ENCODE assay signal across 10 mouse cellular contexts in the genomic region with DNA sequence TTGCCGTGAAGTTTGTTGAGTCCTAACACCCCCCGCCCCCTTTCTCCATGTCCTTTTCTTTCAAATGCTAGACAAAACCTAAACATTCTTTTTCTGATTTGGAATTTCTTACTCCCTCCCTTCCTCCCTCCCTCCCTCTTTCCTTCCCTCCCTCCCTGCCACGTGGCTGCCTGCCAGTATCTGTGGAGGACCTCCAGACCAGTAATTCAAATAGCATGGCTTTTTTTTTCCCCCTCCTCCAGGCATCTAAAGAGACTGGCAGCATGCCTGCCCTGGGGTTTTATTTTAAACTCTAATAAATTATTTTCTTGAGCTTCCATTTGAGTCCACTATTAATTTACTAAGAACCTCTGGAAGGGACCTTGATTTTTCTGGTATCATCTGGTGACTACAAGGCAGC. TPM values are rescaled to one million over a fixed set of nuclear protein-coding genes. Genes with fewer than 3 reads are reported as not detected.
A peak's percentile ranks its signal among the peaks of the same experiment; 100 is the strongest.
DNase-seq lines count a peak whose midpoint lies in the region; ATAC-seq and TF ChIP-seq lines count a peak whose summit lies in the region.
"Had no signal": no experiment of that assay in that cellular context is flagged by ENCODE, and none has a peak within 500 bp of the region (broad histone marks: within the 10 kb centered on the region; RNA-seq: fewer than 3 reads in every experiment).

No protein-coding gene starts in this region.

- no peak overlapping the region for H3K4me3 ChIP-seq in embryonic facial prominence, embryonic 14.5 days (ENCODE audit: low read depth, low read length)
- no peak overlapping the region for H3K4me3 ChIP-seq in embryonic facial prominence, embryonic 10.5 days
- H3K4me3 ChIP-seq in liver, postnatal 0 days (ENCODE audit: low read depth, low read length) = no peak overlapping the region
- H3K4me3 ChIP-seq in forebrain, embryonic 11.5 days (ENCODE audit: low read depth, low read length) = no peak overlapping the region
- H3K4me3 ChIP-seq: neural tube, embryonic 13.5 days had no signal

- TF ChIP-seq EP300 in liver, postnatal 0 days (IDR thresholded peaks at IDR 0.05; ENCODE audit: low read depth) = no peak

- ATAC-seq in embryonic facial prominence, embryonic 14.5 days (ENCODE audit: low read depth) = no peak
- ATAC-seq in liver, postnatal 0 days = no peak
- ATAC-seq in forebrain, embryonic 11.5 days (replicated peaks; ENCODE audit: low FRiP score) = no peak

- H3K27me3 ChIP-seq in embryonic facial prominence, embryonic 14.5 days (replicated peaks; ENCODE audit: control insufficient read depth, insufficient read depth, low read length) = no peaks in the 10 kb centered on the region
- no peaks in the 10 kb centered on the region for H3K27me3 ChIP-seq in embryonic facial prominence, embryonic 10.5 days (replicated peaks; ENCODE audit: low read depth, poor library complexity, severe bottlenecking)
- H3K27me3 ChIP-seq in liver, postnatal 0 days (ENCODE audit: insufficient read depth, low read length) = no peaks in the 10 kb centered on the region
- no peaks in the 10 kb centered on the region for H3K27me3 ChIP-seq in forebrain, embryonic 11.5 days (ENCODE audit: control insufficient read depth, insufficient read depth, low read length)
- H3K27me3 ChIP-seq: neural tube, embryonic 13.5 days had no signal

- DNase-seq in embryonic facial prominence, embryonic 14.5 days (ENCODE audit: low spot score) = peak; percentile 89
- no peak for DNase-seq in embryonic facial prominence, embryonic 10.5 days (ENCODE audit: low spot score)
- peak; percentile 49 for DNase-seq in liver
- DNase-seq in liver, postnatal 0 days = no peak
- DNase-seq in kidney, adult 9 months = peak; percentile 83
- peak; percentile 15 for DNase-seq in lung, postnatal 25 days (ENCODE audit: low spot score)
- no peak for DNase-seq in forebrain, embryonic 11.5 days (ENCODE audit: low spot score)
- DNase-seq in thymus, postnatal 36 days = no peak

- H3K9me3 ChIP-seq in embryonic facial prominence, embryonic 14.5 days (ENCODE audit: control insufficient read depth, low read length) = no peaks in the 10 kb centered on the region
- no peaks in the 10 kb centered on the region for H3K9me3 ChIP-seq in embryonic facial prominence, embryonic 10.5 days
- no peaks in the 10 kb centered on the region for H3K9me3 ChIP-seq in liver, postnatal 0 days (ENCODE audit: low read length)
- H3K9me3 ChIP-seq in forebrain, embryonic 11.5 days (ENCODE audit: control insufficient read depth, low read length) = no peaks in the 10 kb centered on the region
- H3K9me3 ChIP-seq: neural tube, embryonic 13.5 days had no signal

- H3K36me3 ChIP-seq in embryonic facial prominence, embryonic 14.5 days (ENCODE audit: control insufficient read depth, insufficient read depth, low read length) = no peaks in the 10 kb centered on the region
- H3K36me3 ChIP-seq in embryonic facial prominence, embryonic 10.5 days (replicated peaks) = no peaks in the 10 kb centered on the region
- H3K36me3 ChIP-seq in liver, postnatal 0 days (replicated peaks; ENCODE audit: insufficient read depth, low read length) = no peaks in the 10 kb centered on the region; the same call in 1 of the 2 replicates
- H3K36me3 ChIP-seq in forebrain, embryonic 11.5 days (ENCODE audit: control insufficient read depth, insufficient read depth, low read length) = no peaks in the 10 kb centered on the region
- H3K36me3 ChIP-seq: neural tube, embryonic 13.5 days had no signal

- H3K4me1 ChIP-seq in embryonic facial prominence, embryonic 14.5 days (ENCODE audit: control insufficient read depth, insufficient read depth, low read length) = peaks cover 12% of the 10 kb centered on the region
- H3K4me1 ChIP-seq in embryonic facial prominence, embryonic 10.5 days = no peaks in the 10 kb centered on the region
- H3K4me1 ChIP-seq in liver, postnatal 0 days (ENCODE audit: insufficient read depth) = no peaks in the 10 kb centered on the region
- H3K4me1 ChIP-seq in forebrain, embryonic 11.5 days (replicated peaks; ENCODE audit: control insufficient read depth, insufficient read depth, low read length) = no peaks in the 10 kb centered on the region
- H3K4me1 ChIP-seq: neural tube, embryonic 13.5 days had no signal

- no peak for TF ChIP-seq CTCF in liver, postnatal 0 days (IDR thresholded peaks at IDR 0.05; ENCODE audit: low read depth)

- 45% methylated on average over 3 of the region's 3 CpGs for WGBS in embryonic facial prominence, embryonic 14.5 days
- WGBS in embryonic facial prominence, embryonic 10.5 days = 59% methylated on average over 3 of the region's 3 CpGs
- 53% methylated on average over 3 of the region's 3 CpGs for WGBS in liver, postnatal 0 days (ENCODE audit: insufficient replicate concordance)
- 56% methylated on average over 3 of the region's 3 CpGs for WGBS in forebrain, embryonic 11.5 days

- no peak overlapping the region for H3K27ac ChIP-seq in embryonic facial prominence, embryonic 14.5 days (replicated peaks; ENCODE audit: low read depth, low read length)
- H3K27ac ChIP-seq in embryonic facial prominence, embryonic 10.5 days (replicated peaks) = no peak overlapping the region
- no peak overlapping the region for H3K27ac ChIP-seq in liver, postnatal 0 days (ENCODE audit: low read depth)
- H3K27ac ChIP-seq in forebrain, embryonic 11.5 days (ENCODE audit: low read depth, low read length) = no peak overlapping the region
- H3K27ac ChIP-seq: macrophage; neural tube, embryonic 13.5 days had no signal

- no peak overlapping the region for H3K9ac ChIP-seq in embryonic facial prominence, embryonic 14.5 days (ENCODE audit: low read depth, low read length)
- H3K9ac ChIP-seq in liver, postnatal 0 days (replicated peaks) = no peak overlapping the region
- H3K9ac ChIP-seq in forebrain, embryonic 11.5 days (ENCODE audit: low read length) = no peak overlapping the region
- H3K9ac ChIP-seq: neural tube, embryonic 13.5 days had no signal

- H3K4me2 ChIP-seq in embryonic facial prominence, embryonic 14.5 days (ENCODE audit: low read depth, low read length) = no peak overlapping the region
- no peak overlapping the region for H3K4me2 ChIP-seq in liver, postnatal 0 days (ENCODE audit: low read depth, low read length)
- H3K4me2 ChIP-seq in forebrain, embryonic 11.5 days (ENCODE audit: low read depth, low read length, severe bottlenecking) = no peak overlapping the region
- H3K4me2 ChIP-seq: neural tube, embryonic 13.5 days had no signal

RNA-seq across cellular contexts. Expression of a gene that starts 20.6 kb away (rescaled TPM):
- 0.31 TPM in 1 of 2 replicates, not detected in the other for polyA plus RNA-seq in embryonic facial prominence, embryonic 14.5 days (2014; fragmentation: Nextera tagmentation; extraction: Ambion mirVana)
- not detected in 2 replicates for polyA plus RNA-seq in embryonic facial prominence, embryonic 10.5 days (2016; fragmentation: Nextera tagmentation; extraction: Ambion mirVana)
- 243 and 252 TPM in 2 replicates for polyA plus RNA-seq in liver, postnatal 0 days (2015; fragmentation: Nextera tagmentation; extraction: Ambion mirVana)
- 0.20 TPM in 1 of 2 replicates, not detected in the other for polyA plus RNA-seq in forebrain, embryonic 11.5 days (2014; fragmentation: Nextera tagmentation; extraction: Ambion mirVana)
- polyA plus RNA-seq: macrophage had no signal

Comparison
In these comparisons a context has a peak if more than half of its experiments do, and no peak if none do; other contexts are left out.
1. DNase-seq: peak in embryonic facial prominence, embryonic 14.5 days (single experiment), liver (single experiment), kidney, adult 9 months (single experiment) and lung, postnatal 25 days (single experiment); none in embryonic facial prominence, embryonic 10.5 days (single experiment), liver, postnatal 0 days (single experiment), forebrain, embryonic 11.5 days (single experiment) and thymus, postnatal 36 days (0 of 2).
2. RNA of a gene that starts 20.6 kb away (polyA plus RNA-seq): 243 to 252 TPM in liver, postnatal 0 days; 0.20 TPM in forebrain, embryonic 11.5 days, 0.31 TPM in embryonic facial prominence, embryonic 14.5 days and not detected in embryonic facial prominence, embryonic 10.5 days; every median in the first group is over 100 times any median in the second.